Mouse (Mus musculus) CH12.LX (cell line): ENCODE measurements at regions not wholly inside any gene's neighbourhood (a gene's known extent, or its start where the extent isn't known, plus 50 kb on each side); places are given as distances from the start of the nearest gene placed in this dataset.

Experiments
- DNase-seq: peaks from one replicate; pipeline ENCODE4 v3.0.0-alpha.2; 2013; ENCODE audit errors: extremely low read depth
- H3K27ac ChIP-seq: 2 replicates; pipeline ENCODE4 v1.5.1; 2012; ENCODE audit warnings: low read depth, mild to moderate bottlenecking, control low read depth, moderate library complexity; ENCODE audit not compliant: insufficient read depth
- H3K27me3 ChIP-seq: replicated peaks from 2 replicates; pipeline ENCODE3; 2012; ENCODE audit warnings: inconsistent platforms
- H3K36me3 ChIP-seq, 2 experiments: replicated peaks in 1 of 2; 2 replicates each; pipeline versions ENCODE3 to v1.6.1; 2012; ENCODE audit warnings: inconsistent platforms in 1 of 2, low read length in 1 of 2, mild to moderate bottlenecking in 1 of 2, mixed read lengths in 1 of 2, moderate library complexity in 1 of 2; ENCODE audit not compliant: control insufficient read depth in 1 of 2, insufficient read depth in 1 of 2
- H3K4me1 ChIP-seq, 2 experiments: 2 replicates each; pipeline ENCODE4 v1.6.1; 2012; ENCODE audit warnings: inconsistent platforms in 1 of 2, moderate library complexity in 1 of 2; ENCODE audit not compliant: insufficient read depth in 2 of 2, control insufficient read depth in 1 of 2
- H3K4me2 ChIP-seq: 2 replicates; pipeline ENCODE4 v1.6.1; 2012; ENCODE audit warnings: low read depth, mild to moderate bottlenecking, control low read depth; ENCODE audit not compliant: poor library complexity, insufficient read depth, severe bottlenecking
- H3K4me3 ChIP-seq, 3 experiments: fragments of 150-350 bp in 1 of 3; sonication (generic) in 1 of 3; replicated peaks in 1 of 3; 2 replicates each; pipeline versions ENCODE3 to v1.5.1; 2011 to 2012; ENCODE audit warnings: low read depth in 2 of 3, low read length in 2 of 3, mild to moderate bottlenecking in 2 of 3, moderate library complexity in 2 of 3, control low read depth in 1 of 3, improper control_type of control experiment in 1 of 3, inconsistent platforms in 1 of 3, mixed read lengths in 1 of 3; ENCODE audit not compliant: poor library complexity in 1 of 3
- H3K79me2 ChIP-seq: replicated peaks from 2 replicates; pipeline ENCODE4 v1.6.1; 2012; ENCODE audit warnings: mild to moderate bottlenecking, moderate library complexity; ENCODE audit not compliant: control insufficient read depth, poor library complexity, insufficient read depth, severe bottlenecking; ENCODE audit errors: extremely low read depth
- H3K9ac ChIP-seq: 2 replicates; pipeline ENCODE4 v1.6.1; 2012; ENCODE audit warnings: low read depth, mild to moderate bottlenecking, control low read depth, moderate library complexity; ENCODE audit not compliant: insufficient read depth
- H3K9me3 ChIP-seq: replicated peaks from 2 replicates; pipeline ENCODE3; 2012; ENCODE audit warnings: low read length, inconsistent platforms, mixed read lengths
- CHD1 ChIP-seq: IDR thresholded peaks from 2 replicates; pipeline ENCODE4 v1.6.1; 2012; ENCODE audit warnings: low read depth, low read length, improper control_type of control experiment, inconsistent platforms
- CTCF ChIP-seq, 2 experiments: IDR thresholded peaks in 1 of 2; conservative IDR thresholded peaks in 1 of 2; 2 replicates each; pipeline ENCODE4 v1.5.1; 2011 to 2012; ENCODE audit warnings: low read depth in 2 of 2, low read length in 2 of 2, improper control_type of control experiment in 1 of 2, inconsistent platforms in 1 of 2, mild to moderate bottlenecking in 1 of 2, moderate library complexity in 1 of 2
- EP300 ChIP-seq: IDR thresholded peaks from 2 replicates; pipeline ENCODE4 v1.6.1; 2011; ENCODE audit warnings: low read length, improper control_type of control experiment
- MXI1 ChIP-seq: IDR thresholded peaks from 2 replicates; pipeline ENCODE4 v1.6.1; 2011; ENCODE audit warnings: mild to moderate bottlenecking, low read depth, low read length, improper control_type of control experiment
- MYC ChIP-seq: IDR thresholded peaks from 2 replicates; pipeline ENCODE4 v1.6.1; 2011; ENCODE audit warnings: low read depth, mild to moderate bottlenecking, improper control_type of control experiment, low read length
- PAX5 ChIP-seq: IDR thresholded peaks from 2 replicates; pipeline ENCODE4 v1.6.1; 2012; ENCODE audit warnings: low read length, inconsistent platforms, mixed read lengths
- RAD21 ChIP-seq: IDR thresholded peaks from 2 replicates; pipeline ENCODE4 v1.6.1; 2011; ENCODE audit warnings: low read depth, mild to moderate bottlenecking, low read length, improper control_type of control experiment, moderate library complexity
- RCOR1 ChIP-seq: conservative IDR thresholded peaks from 2 replicates; pipeline ENCODE4 v1.6.1; 2012; ENCODE audit warnings: low read depth, mild to moderate bottlenecking, inconsistent platforms, low read length, improper control_type of control experiment
- SIN3A ChIP-seq: IDR thresholded peaks from 2 replicates; pipeline ENCODE4 v1.6.1; 2012; ENCODE audit warnings: low read length, improper control_type of control experiment, inconsistent platforms
- SMC3 ChIP-seq: IDR thresholded peaks from 2 replicates; pipeline ENCODE4 v1.6.1; 2011; ENCODE audit warnings: low read depth, low read length, improper control_type of control experiment
- dilution Hi-C: fragments of 300-500 bp; cut with MboI; formaldehyde crosslinking; loops from 2 replicates; pipeline ENCODE4 v1.14.3; 2020; ENCODE audit warnings: low sequenced_read_pairs; ENCODE audit not compliant: extremely low pct_unique_long_range_greater_than_20kb, extremely low pct_ligation_motif_present
- in situ Hi-C: fragments of 300-500 bp; cut with MboI; formaldehyde crosslinking; loops from 3 replicates; pipeline ENCODE4 v1.14.3; 2019; ENCODE audit warnings: low sequenced_read_pairs, low pct_ligation_motif_present, low pct_unique_long_range_greater_than_20kb, mixed read lengths

DNA sequence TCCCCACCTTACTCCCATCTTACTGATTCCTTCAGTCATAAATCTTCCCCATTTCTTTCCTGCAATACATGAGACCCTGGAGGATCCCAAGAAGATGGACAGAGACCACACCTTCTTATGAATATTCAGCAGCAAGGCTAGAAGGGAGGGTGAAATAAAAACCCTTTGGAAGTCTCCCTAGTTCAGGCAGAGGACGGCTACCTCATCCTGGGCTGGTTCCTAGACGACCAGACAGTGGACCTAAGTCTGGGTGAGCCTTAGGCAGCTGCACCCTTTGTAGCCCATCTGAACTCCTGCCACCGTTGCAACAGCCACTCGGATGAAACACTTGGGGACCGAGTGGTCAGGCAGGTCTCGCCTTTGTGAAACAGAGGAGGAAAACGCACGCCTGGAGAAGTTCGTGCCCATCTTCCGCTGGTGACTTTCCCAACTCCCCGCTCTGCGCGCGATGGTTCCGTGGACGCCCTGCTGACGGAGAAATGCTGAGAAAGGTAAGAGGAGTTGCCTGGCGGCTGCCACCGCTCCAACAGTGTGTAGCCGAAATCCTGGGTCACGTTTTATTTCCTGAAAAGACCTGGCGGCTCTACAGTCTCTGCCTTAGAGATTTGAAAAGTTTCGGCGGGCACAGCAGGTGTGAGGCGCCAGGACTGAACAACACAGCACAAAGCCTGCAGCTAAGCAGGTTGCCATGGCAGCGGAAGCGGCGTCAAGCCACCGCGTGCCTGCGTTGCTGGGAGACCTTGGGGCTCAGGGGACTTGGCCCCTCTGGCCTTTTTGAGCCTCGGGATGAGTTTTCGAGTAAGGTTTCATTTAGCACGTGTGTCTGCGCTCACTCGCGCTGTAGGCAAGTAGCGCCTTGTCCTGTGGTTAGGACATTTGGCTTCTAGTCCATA lies 112.2 kb downstream of the Amer2 start:
- Histone ChIP-seq H3K27ac (no peak overlapping the region), H3K79me2 (no peaks in the 10 kb centered on the region), H3K27me3 (no peaks in the 10 kb centered on the region), H3K4me1 (peaks cover 0 to 3% of the 10 kb centered on the region in 2 experiments; a peak in 2 of 4 replicates), H3K36me3 (no peaks in the 10 kb centered on the region), H3K9ac (no peak overlapping the region), H3K9me3 (peaks cover 3% of the 10 kb centered on the region), H3K4me3 (no peak overlapping the region), H3K4me2 (peak overlapping the region; percentile 33)
- dilution Hi-C loops (no loop called here), in situ Hi-C loops (no loop called here)
- no peak for DNase-seq
- TF ChIP-seq MXI1: peak; percentile 79
- TF ChIP-seq RCOR1: no peak
- TF ChIP-seq, all 38 proteins: peak for 1

DNA sequence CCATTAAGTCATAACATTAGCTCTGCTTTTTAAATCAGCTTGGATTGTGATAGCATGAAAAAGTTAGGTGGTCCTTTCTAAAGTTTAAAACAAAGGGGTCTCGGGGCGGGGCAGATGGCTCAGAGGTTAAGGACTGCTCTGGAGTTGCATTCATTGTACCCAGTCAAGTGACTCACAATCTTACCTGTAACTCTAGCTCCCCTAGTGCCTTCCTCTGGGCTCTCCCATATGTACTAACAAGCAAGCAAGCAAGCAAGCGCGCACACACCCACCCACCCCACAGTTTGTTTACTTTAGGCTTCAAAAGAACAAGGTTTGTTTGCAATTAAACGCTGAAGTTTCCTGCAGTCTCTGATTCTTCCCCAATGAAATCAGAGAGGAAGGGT lies 112.8 kb downstream of the Amer2 start:
- Histone ChIP-seq H3K36me3 (no peaks in the 10 kb centered on the region), H3K4me3 (no peak overlapping the region), H3K9me3 (peaks cover 3% of the 10 kb centered on the region), H3K27me3 (no peaks in the 10 kb centered on the region), H3K27ac (no peak overlapping the region), H3K79me2 (no peaks in the 10 kb centered on the region), H3K4me2 (peak overlapping the region; percentile 33; the same call in 1 of the 2 replicates), H3K9ac (no peak overlapping the region), H3K4me1 (peaks cover 0 to 3% of the 10 kb centered on the region in 2 experiments; a peak in 2 of 4 replicates)
- in situ Hi-C loops: no loop called here
- no peak for DNase-seq
- dilution Hi-C loops: no loop called here
- TF ChIP-seq EP300: no peak
- TF ChIP-seq CTCF (conservative IDR thresholded peaks at IDR 0.05 in 1 of 2, IDR thresholded peaks at IDR 0.05 in 1 of 2; ENCODE audit: low read depth in 2 of 2, low read length in 2 of 2): 0 out of 4 replicates have a peak, but pooled peaks of 1 of the 2 experiments have one; percentile 4

DNA sequence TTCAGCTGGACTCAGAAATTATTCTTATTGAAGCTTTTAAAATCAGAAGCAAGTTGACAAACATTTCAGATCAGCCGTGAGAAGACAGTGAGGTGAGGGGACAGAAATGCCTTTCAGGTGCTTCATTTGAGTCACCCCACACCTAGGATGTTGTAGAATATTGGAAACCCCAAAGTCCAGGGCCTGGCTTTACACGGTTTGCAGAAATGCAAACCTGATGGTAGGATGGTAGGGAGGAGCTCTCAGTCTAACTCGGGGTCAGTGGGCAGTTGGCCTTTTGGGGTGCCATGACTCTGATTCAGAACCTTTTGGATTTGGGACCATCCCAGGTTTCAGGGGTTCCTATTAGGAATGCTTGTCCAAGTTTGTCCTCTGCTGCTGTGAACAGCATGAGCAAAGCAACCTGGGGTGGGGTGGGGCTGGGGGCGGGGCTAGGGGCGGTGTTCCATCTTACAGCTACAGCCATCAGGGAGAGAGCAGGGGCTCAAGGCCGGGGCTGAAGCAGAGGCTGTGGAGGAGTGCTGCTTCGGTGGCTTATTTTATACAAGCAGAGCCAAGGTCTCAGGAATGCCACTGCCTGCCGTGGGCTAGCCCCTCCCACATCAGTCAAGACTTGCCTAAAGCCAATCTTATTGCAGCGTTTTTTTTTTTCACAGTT lies 113.3 kb downstream of the Amer2 start:
- DNase-seq: no peak
- Histone ChIP-seq H3K36me3 (no peaks in the 10 kb centered on the region), H3K9me3 (peaks cover 2% of the 10 kb centered on the region), H3K27me3 (no peaks in the 10 kb centered on the region), H3K9ac (no peak overlapping the region), H3K4me2 (peak overlapping the region; percentile 2; the same call in 1 of the 2 replicates), H3K27ac (no peak overlapping the region), H3K4me1 (peaks cover 0 to 3% of the 10 kb centered on the region in 2 experiments; a peak in 2 of 4 replicates), H3K4me3 (no peak overlapping the region), H3K79me2 (no peaks in the 10 kb centered on the region)
- in situ Hi-C loops (no loop called here), dilution Hi-C loops (no loop called here)
- TF ChIP-seq PAX5 (no peak), SMC3 (no peak), MYC (no peak), RAD21 (no peak), CHD1 (no peak), SIN3A (no peak)
